Mouse (Mus musculus) ZHBTc4 (cell line): ENCODE measurements around the gene Krt39.
A peak's percentile ranks its signal among the peaks of the same experiment; 100 is the strongest.

Source experiments
- DNase-seq: peaks from one replicate; pipeline ENCODE4 v3.0.0-alpha.2; 2011; ENCODE audit warnings: low read depth, low spot score

Krt39 gene

GRCm38 (mm10) chr11:99471946-99472345 lies 49.2 kb downstream of the Krt39 start:
- DNase-seq, result no peak

DNA sequence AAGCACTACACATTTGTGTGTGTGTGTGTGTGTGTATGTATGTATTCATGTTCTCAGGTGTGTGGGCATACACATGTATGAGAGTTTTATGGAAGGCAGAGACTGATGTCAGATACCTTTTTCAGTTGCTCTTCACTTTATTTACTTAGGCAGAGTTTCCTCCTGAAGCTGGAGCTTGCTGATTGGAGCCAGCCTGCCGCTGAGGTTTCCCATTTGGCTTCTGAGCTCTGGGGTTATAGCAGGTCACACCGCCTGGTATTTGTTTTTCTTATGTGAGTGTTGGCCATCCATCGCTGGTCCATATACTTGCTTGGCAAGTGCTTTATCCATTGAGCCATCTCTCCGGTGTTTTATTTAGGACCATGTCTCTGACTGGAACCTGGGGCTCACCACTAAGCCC lies 51.9 kb downstream of the Krt39 start:
- DNase-seq, result no peak

- DNase-seq, result no peak
Measured at GRCm38 (mm10) chr11:99468566-99468965, 52.6 kb downstream of the Krt39 start.

DNA sequence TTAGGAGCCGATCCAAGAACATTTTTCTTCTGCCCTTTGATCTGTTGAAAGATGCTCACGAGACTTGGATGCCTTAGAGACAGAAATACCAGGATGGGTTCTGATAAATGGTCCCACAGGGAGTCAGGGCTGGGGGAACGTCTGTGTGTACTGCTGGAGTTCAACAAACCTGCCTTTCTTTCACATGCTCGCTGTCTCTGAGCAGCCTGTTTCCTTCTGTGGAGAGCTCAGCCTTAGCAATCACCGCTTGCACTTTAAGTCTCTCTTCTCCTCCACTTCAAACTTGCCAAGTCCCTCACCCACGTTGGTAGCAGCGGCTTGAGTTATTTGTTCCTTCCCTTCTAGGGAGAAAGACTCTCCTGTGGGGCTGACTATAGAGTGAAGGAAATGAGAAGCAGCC lies 54.8 kb downstream of the Krt39 start:
- no peak for DNase-seq

- DNase-seq, result peak; percentile 81
Measured at GRCm38 (mm10) chr11:99464836-99465235, 56.3 kb downstream of the Krt39 start.
